Mouse (Mus musculus) myocyte (in vitro differentiated cells): Measurements from ENCODE around the gene Wwox.

Experiments used
- E2F4 ChIP-seq: IDR thresholded peaks from one replicate; pipeline ENCODE4 v1.6.1; 2011; ENCODE audit warnings: mild to moderate bottlenecking, control low read depth, moderate library complexity; ENCODE audit not compliant: insufficient read depth
- MAX ChIP-seq: IDR thresholded peaks from one replicate; pipeline ENCODE4 v1.6.1; 2011; ENCODE audit warnings: low read depth, mild to moderate bottlenecking, control low read depth
- MYOD1 ChIP-seq, 3 experiments: IDR thresholded peaks; one replicate each; pipeline ENCODE4 v1.6.1; 2011; ENCODE audit warnings: control low read depth in 2 of 3, low read depth in 2 of 3, mild to moderate bottlenecking in 2 of 3, moderate library complexity in 1 of 3; ENCODE audit not compliant: insufficient read length in 2 of 3, control insufficient read depth in 1 of 3
- POLR2A ChIP-seq: IDR thresholded peaks from one replicate; pipeline ENCODE4 v1.6.1; 2011; ENCODE audit warnings: low read depth, mild to moderate bottlenecking, control low read depth, moderate library complexity; ENCODE audit not compliant: insufficient read length
- POLR2AphosphoS2 ChIP-seq: IDR thresholded peaks from one replicate; pipeline ENCODE4 v1.6.1; 2011; ENCODE audit warnings: low read depth, control low read depth; ENCODE audit not compliant: insufficient read length
- SRF ChIP-seq: IDR thresholded peaks from one replicate; pipeline ENCODE4 v1.6.1; 2011; ENCODE audit warnings: low read depth; ENCODE audit not compliant: control insufficient read depth, insufficient read length
- TCF12 ChIP-seq: IDR thresholded peaks from one replicate; pipeline ENCODE4 v1.6.1; 2011; ENCODE audit warnings: mild to moderate bottlenecking, control low read depth; ENCODE audit not compliant: poor library complexity, insufficient read depth, severe bottlenecking
- TCF3 ChIP-seq: IDR thresholded peaks from one replicate; pipeline ENCODE4 v1.6.1; 2011; ENCODE audit warnings: low read depth, control low read depth; ENCODE audit not compliant: insufficient read length
- USF1 ChIP-seq: IDR thresholded peaks from one replicate; pipeline ENCODE4 v1.6.1; 2011; ENCODE audit warnings: low read depth, mild to moderate bottlenecking, control low read depth, moderate library complexity

DNA sequence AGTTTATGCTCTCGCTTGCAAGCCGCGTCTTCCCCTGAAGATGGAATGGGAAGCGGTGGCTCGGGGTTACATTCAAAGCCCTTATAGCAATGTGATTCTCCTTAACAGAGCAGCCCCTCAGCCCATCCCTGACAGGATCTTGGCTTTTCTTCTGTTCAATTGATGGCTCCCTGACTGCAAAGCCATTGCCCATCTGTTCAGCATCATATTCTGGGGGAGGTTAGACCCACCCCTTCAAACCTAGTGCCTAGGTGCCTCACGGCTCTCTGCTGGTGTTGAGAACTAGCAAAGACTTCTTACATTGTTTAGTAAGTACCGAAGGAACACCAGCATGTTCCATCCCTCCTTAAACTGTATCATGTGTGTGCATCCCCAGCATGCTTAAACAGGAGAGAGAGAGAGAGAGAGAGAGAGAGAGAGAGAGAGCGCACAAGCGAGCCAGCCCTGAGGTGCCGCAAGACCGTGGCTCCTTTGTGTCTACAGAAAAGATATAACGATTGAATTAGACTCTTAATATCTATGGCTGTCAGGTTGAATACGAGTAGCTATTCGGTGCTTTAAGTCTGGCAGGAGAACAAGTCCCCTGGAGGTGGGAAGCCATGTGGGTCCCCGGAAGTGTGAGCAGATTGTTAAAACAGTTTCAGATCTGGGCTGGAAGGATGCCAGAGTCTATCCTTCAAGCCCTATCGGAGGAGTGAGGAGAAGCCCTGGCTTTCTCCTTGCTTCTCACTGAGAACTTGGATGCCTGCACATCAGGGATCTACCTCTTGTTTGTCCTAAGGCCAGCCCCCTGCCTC lies 450.3 kb downstream of the Wwox start:
- no peak for TF ChIP-seq USF1
- TF ChIP-seq POLR2A: no peak
- TF ChIP-seq MAX: no peak
- no peak for TF ChIP-seq E2F4
- no peak for TF ChIP-seq SRF
- TF ChIP-seq MYOD1 (IDR thresholded peaks at IDR 0.05; ENCODE audit: control insufficient read depth in 1 of 3, insufficient read length in 2 of 3, low read depth in 2 of 3): no peak
- no peak for TF ChIP-seq TCF12
- no peak for TF ChIP-seq TCF3
- no peak for TF ChIP-seq POLR2AphosphoS2
